Mouse (Mus musculus) heart, embryonic 14.5 days (tissue): ENCODE data around the gene Gm10964. TPM values are rescaled to one million over a fixed set of nuclear protein-coding genes. Genes with fewer than 3 reads are reported as not detected.

Experiments used
- ATAC-seq: fragments of 200-750 bp; cut with Nextera tagmentation; 2 replicates; pipeline ENCODE4 v1.8.0; 2017; ENCODE audit warnings: low read depth, moderate TSS enrichment; ENCODE audit not compliant: insufficient number of reproducible peaks, insufficient read depth, low FRiP score
- H3K27ac ChIP-seq, 2 experiments: fragments of 200-500 bp in 1 of 2; fragments of 300-500 bp in 1 of 2; sonication (generic) in 1 of 2; replicated peaks in 1 of 2; 2 replicates each; pipeline ENCODE4 v1.5.1; 2012 to 2014; ENCODE audit warnings: low read depth in 2 of 2, low read length in 2 of 2, control low read depth in 1 of 2, mild to moderate bottlenecking in 1 of 2, mixed read lengths in 1 of 2; ENCODE audit not compliant: control insufficient read depth in 1 of 2, insufficient read depth in 1 of 2
- H3K27me3 ChIP-seq: fragments of 300-500 bp; sonication (generic); 2 replicates; pipeline ENCODE4 v1.6.1; 2014; ENCODE audit warnings: mild to moderate bottlenecking, low read length, control low read depth; ENCODE audit not compliant: control insufficient read depth, insufficient read depth
- H3K36me3 ChIP-seq: fragments of 300-500 bp; sonication (generic); 2 replicates; pipeline ENCODE4 v1.6.1; 2014; ENCODE audit warnings: mild to moderate bottlenecking, control low read depth, low read length, mixed read lengths; ENCODE audit not compliant: control insufficient read depth, insufficient read depth
- H3K4me1 ChIP-seq, 2 experiments: fragments of 200-500 bp in 1 of 2; fragments of 300-500 bp in 1 of 2; sonication (generic) in 1 of 2; 2 replicates each; pipeline ENCODE4 v1.6.1; 2012 to 2014; ENCODE audit warnings: low read length in 2 of 2, control low read depth in 1 of 2, mixed read lengths in 1 of 2; ENCODE audit not compliant: control insufficient read depth in 2 of 2, insufficient read depth in 2 of 2
- H3K4me2 ChIP-seq: fragments of 300-500 bp; sonication (generic); 2 replicates; pipeline ENCODE4 v1.6.1; 2014; ENCODE audit warnings: mild to moderate bottlenecking, low read length
- H3K4me3 ChIP-seq, 2 experiments: fragments of 200-500 bp in 1 of 2; fragments of 300-500 bp in 1 of 2; sonication (generic) in 1 of 2; 2 replicates each; pipeline ENCODE4 v1.5.1; 2012 to 2014; ENCODE audit warnings: low read length in 2 of 2, mild to moderate bottlenecking in 2 of 2, control low read depth in 1 of 2, low read depth in 1 of 2, moderate library complexity in 1 of 2; ENCODE audit not compliant: control insufficient read depth in 1 of 2, insufficient read depth in 1 of 2
- H3K9ac ChIP-seq: fragments of 300-500 bp; sonication (generic); 2 replicates; pipeline ENCODE4 v1.6.1; 2014; ENCODE audit warnings: mild to moderate bottlenecking, low read length
- H3K9me3 ChIP-seq: fragments of 300-500 bp; sonication (generic); 2 replicates; pipeline ENCODE4 v1.6.1; 2016; ENCODE audit warnings: low read length, control low read depth; ENCODE audit not compliant: control insufficient read depth
- WGBS: fragments of 180-500 bp; shearing (Covaris S2); extraction: QIAGEN DNeasy Blood & Tissue Kit; methylation state at CpG from one replicate; pipeline ENCODE4 v1.1.7; 2014; 5-methylcytosine and 5-hydroxymethylcytosine counted together
- polyA plus RNA-seq: library from polyadenylated mRNA; unstranded; fragments of >200 nt; fragmentation: Nextera tagmentation; extraction: Ambion mirVana; gene quantifications from 2 replicates; pipeline ENCODE4 v1.2.1, GENCODE M21; 2014

Gene Gm10964
- not detected in 2 replicates for polyA plus RNA-seq

DNA sequence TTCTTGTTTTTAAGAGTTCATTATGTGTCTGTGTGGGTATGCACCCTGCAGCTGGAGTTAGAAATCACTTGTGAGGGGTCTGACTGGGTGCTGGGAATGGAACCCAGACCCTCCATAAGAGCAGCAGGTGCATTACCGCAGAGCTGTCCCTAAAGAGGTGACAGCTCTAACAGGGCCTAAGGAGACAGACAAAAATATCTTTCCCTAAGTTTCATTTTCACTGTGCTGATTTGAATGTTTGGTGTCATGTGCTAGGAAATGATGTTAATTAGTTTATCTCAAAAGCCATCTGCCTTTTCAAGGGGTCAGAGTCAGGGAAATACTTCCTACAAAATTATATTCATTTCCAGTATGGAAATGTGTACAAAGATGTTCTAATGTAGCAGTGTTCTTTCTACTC lies at the start of gene Gm10964:
Gm10964 (plus strand) TSS at position 38 of the 400 bp plus-strand sequence.
- WGBS = 79% methylated on average over 1 of the region's 1 CpGs
- Histone ChIP-seq H3K4me1 (peaks cover 36 to 41% of the 10 kb centered on the region in 2 experiments), H3K4me2 (peak within 1 kb of the TSS; percentile 68), H3K36me3 (peaks cover 30% of the 10 kb centered on the region), H3K9me3 (no peaks in the 10 kb centered on the region), H3K9ac (peak within 1 kb of the TSS; percentile 74), H3K27ac (peak within 1 kb of the TSS; percentile 94 to 99), H3K4me3 (peak within 1 kb of the TSS; percentile 43 to 47), H3K27me3 (no peaks in the 10 kb centered on the region)
- ATAC-seq = no peak

DNA sequence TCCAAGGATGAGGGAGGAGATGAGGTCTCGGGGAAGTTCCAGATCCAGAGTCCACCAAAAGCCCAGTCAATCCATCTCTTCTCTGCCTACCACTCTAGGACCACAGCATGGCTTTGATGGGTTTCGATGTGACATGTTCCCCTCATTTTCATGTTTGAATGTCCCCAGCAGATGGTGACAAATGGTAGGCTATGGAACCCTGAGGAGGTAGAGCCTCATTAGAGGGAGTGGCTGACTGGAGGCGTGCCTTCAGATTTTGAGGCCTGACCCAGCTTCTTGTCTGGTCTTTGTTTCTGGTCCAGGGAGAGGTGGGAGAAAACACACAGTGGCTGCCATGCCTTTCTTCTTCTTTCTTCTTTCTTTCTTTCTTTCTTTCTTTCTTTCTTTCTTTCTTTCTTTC lies 48.7 kb upstream of the Gm10964 start:
- H3K36me3 ChIP-seq = no peaks in the 10 kb centered on the region
- no peak overlapping the region for H3K4me2 ChIP-seq
- WGBS = 65% methylated on average over 3 of the region's 3 CpGs
- ATAC-seq = no peak
- H3K27ac ChIP-seq = no peak overlapping the region
- no peaks in the 10 kb centered on the region for H3K27me3 ChIP-seq
- no peaks in the 10 kb centered on the region for H3K9me3 ChIP-seq
- no peaks in the 10 kb centered on the region for H3K4me1 ChIP-seq
- no peak overlapping the region for H3K9ac ChIP-seq
- no peak overlapping the region for H3K4me3 ChIP-seq

DNA sequence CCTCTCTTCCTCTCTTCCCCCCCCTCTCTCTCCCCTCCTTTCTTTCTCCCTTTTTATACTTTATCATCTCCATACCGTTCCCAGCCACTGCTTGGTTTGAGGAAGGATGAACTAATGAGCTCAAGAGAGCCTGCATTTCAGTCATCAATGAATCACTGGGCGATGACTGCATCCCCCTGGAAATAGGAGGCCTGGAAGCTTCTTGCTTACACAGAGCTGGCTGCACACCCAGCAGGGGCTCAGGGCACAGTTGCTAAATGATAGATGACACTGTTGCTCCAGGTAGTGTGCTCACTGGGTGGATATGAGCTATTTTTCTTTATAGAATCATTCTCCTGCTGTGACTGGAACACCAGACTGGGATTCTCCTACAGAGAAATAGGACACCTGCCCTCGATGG lies 43.6 kb upstream of the Gm10964 start:
- no peak for ATAC-seq
- 61% methylated on average over 3 of the region's 3 CpGs for WGBS
- Histone ChIP-seq H3K9me3 (no peaks in the 10 kb centered on the region), H3K27me3 (no peaks in the 10 kb centered on the region), H3K4me3 (no peak overlapping the region), H3K27ac (no peak overlapping the region), H3K36me3 (no peaks in the 10 kb centered on the region), H3K4me2 (no peak overlapping the region), H3K4me1 (no peaks in the 10 kb centered on the region), H3K9ac (no peak overlapping the region)

DNA sequence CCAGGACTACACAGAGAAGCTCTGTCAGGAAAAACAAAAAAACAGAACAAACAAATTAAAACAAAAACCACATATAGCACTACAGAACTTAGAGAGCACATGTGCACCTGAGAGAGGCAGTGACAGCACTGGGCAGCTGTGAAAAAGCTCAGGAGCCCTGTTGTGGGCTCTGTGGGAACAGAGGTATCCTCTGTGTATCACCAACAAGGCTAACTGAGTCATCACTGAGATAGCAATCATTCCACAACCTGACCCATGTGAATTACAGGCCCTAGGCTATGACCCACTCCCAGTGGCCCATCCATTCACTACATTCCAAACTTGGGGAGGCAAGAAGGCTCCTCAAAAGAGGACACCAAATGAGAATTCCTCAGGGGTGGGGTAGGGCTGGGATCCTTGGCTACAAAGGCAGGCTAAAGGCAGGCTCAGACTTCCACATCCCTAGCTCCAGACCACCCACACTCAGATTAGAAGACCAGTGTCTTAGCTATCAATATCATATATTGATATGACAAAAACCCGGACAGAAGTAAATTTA lies 42.7 kb upstream of the Gm10964 start:
- ATAC-seq = no peak
- Histone ChIP-seq H3K27ac (no peak overlapping the region), H3K27me3 (no peaks in the 10 kb centered on the region), H3K9ac (no peak overlapping the region), H3K4me2 (no peak overlapping the region), H3K4me3 (no peak overlapping the region), H3K4me1 (no peaks in the 10 kb centered on the region), H3K36me3 (no peaks in the 10 kb centered on the region), H3K9me3 (no peaks in the 10 kb centered on the region)
- WGBS = 80% methylated on average over 1 of the region's 1 CpGs

DNA sequence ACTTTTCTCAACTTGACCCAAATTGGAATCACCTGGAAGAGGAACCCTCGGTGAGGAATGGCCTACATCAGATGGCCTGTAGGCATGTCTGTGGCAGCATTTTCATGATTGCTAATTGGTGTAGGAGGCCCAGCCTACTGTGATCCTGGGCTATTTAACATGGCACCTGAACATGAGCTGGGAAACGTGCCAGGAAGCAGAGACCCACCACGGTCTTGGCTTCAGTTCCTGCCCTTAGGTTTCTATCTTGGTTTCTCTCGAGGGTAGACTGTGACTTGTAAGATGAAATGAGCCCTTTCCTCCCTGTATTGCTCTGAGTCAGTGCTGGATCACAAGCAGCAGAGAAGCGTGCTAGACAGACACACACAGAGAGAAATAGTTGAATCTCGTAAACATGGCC lies 34.5 kb upstream of the Gm10964 start:
- no peaks in the 10 kb centered on the region for H3K27me3 ChIP-seq
- no peak overlapping the region for H3K9ac ChIP-seq
- H3K4me3 ChIP-seq = no peak overlapping the region
- ATAC-seq = no peak
- no peaks in the 10 kb centered on the region for H3K4me1 ChIP-seq
- H3K4me2 ChIP-seq = no peak overlapping the region
- H3K36me3 ChIP-seq = no peaks in the 10 kb centered on the region
- 61% methylated on average over 6 of the region's 6 CpGs for WGBS
- H3K9me3 ChIP-seq = no peaks in the 10 kb centered on the region
- no peak overlapping the region for H3K27ac ChIP-seq

DNA sequence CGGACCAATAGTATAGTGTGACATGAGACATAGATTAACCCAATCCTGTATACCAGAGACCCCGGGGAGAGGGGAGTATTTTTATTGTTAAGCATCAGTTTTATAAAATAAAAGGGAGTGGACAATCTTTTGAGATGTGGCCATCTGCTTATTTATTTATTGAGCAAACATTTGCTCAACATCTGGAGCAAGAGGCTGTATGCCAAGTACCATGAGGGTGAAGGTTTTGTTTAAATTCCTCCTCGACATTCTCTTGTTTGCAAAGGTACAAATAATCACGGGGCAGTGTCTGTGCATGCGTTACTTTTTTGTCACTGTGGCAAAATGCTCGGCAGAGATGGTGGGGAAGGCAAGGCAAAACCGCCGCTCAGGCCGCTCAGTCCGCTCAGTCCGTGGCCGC lies 33.7 kb upstream of the Gm10964 start:
- Histone ChIP-seq H3K4me2 (no peak overlapping the region), H3K4me1 (no peaks in the 10 kb centered on the region), H3K27me3 (no peaks in the 10 kb centered on the region), H3K36me3 (no peaks in the 10 kb centered on the region), H3K9ac (no peak overlapping the region), H3K9me3 (no peaks in the 10 kb centered on the region), H3K27ac (no peak overlapping the region), H3K4me3 (no peak overlapping the region)
- WGBS = 88% methylated on average over 12 of the region's 12 CpGs
- ATAC-seq = no peak

DNA sequence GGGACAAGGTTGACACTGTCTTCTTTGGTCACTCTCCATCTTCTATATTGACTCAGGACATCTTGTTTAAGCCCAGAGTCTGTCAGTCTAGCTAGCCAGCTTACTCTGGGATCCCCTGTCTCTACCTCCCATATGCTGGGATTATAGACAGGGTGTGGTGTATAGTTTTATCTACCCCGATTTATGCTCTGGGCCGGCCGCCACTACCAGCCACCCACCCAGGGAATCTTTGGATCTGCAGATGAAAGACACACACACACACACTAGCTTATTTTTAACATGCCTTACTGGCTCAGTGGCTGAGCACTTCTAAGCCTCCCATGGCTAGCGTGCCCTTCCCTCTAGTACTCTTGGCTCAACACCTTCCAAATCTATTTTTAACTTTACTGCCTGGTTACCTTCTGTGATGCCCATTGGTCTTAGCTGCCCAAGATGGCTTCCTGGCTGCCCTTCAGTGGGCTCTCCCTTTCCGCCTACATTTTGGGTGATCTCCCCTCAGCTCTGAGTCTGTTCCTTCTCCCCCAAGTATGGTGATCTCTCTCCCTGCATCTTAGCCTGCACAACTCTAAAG lies 29.6 kb upstream of the Gm10964 start:
- no peaks in the 10 kb centered on the region for H3K9me3 ChIP-seq
- WGBS = 57% methylated on average over 5 of the region's 5 CpGs

DNA sequence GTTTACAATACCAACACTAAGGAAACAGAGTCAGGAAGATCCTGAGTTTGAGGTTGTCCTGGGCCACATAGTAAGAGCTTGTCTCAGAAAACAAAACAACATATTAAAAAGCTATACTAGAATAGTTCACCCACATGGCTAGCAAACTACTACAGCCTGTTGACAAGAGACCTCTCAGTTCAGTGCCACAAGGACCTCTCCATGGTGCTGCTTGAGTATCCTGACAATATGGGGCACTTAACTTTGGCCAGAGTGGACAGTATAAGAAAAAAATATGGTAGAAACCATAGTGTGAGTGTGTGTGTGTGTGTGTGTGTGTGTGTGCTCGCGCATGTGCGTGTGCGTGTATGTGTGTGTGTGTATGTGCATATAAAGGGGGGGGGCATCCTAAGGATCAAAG lies 27.0 kb upstream of the Gm10964 start:
- Histone ChIP-seq H3K9me3 (no peaks in the 10 kb centered on the region), H3K27ac (no peak overlapping the region), H3K9ac (no peak overlapping the region), H3K27me3 (no peaks in the 10 kb centered on the region), H3K36me3 (no peaks in the 10 kb centered on the region), H3K4me2 (no peak overlapping the region), H3K4me1 (peaks cover 0 to 6% of the 10 kb centered on the region in 2 experiments; a peak in 1 of 4 replicates), H3K4me3 (no peak overlapping the region)
- 80% methylated on average over 4 of the region's 4 CpGs for WGBS
- no peak for ATAC-seq

More for the DNA sequence above, 29.6 kb upstream of the Gm10964 start:
- Histone ChIP-seq H3K36me3 (no peaks in the 10 kb centered on the region), H3K27me3 (no peaks in the 10 kb centered on the region), H3K4me3 (no peak overlapping the region), H3K4me1 (no peaks in the 10 kb centered on the region), H3K9ac (no peak overlapping the region), H3K4me2 (no peak overlapping the region), H3K27ac (no peak overlapping the region)
- no peak for ATAC-seq
